Mouse (Mus musculus) layer of hippocampus, postnatal 25 days (tissue): ENCODE measurements at regions not wholly inside any gene's neighbourhood (a gene's known extent, or its start where the extent isn't known, plus 50 kb on each side); places are given as distances from the start of the nearest gene placed in this dataset.
"Not testable (repeated sequence)": the region's sequence is repeated elsewhere in the genome, so short reads cannot be mapped to it uniquely, and the experiment has no call there.

Experiments
- DNase-seq, 2 experiments: peaks; one replicate each; pipeline ENCODE4 v3.0.0; 2022; ENCODE audit warnings: mixed read lengths in 2 of 2, low spot score in 1 of 2; ENCODE audit errors: extremely low spot score in 1 of 2

- DNase-seq = no peak
Measured at GRCm38 (mm10) chr14:71115798-71116432, 516.3 kb upstream of the Fam160b2 start.

- no peak for DNase-seq
Measured at GRCm38 (mm10) chr14:71115095-71115797, 515.6 kb upstream of the Fam160b2 start.

GRCm38 (mm10) chr14:71113198-71113597, 513.6 kb upstream of the Fam160b2 start:
- no peak for DNase-seq

- no peak for DNase-seq
Measured at GRCm38 (mm10) chr14:71104617-71105016, 505.0 kb upstream of the Fam160b2 start.

- no peak for DNase-seq
Measured at GRCm38 (mm10) chr14:71103955-71104354, 504.3 kb upstream of the Fam160b2 start.

GRCm38 (mm10) chr14:71095661-71096422, 496.2 kb upstream of the Fam160b2 start:
- no peak for DNase-seq

- DNase-seq = no peak
Measured at GRCm38 (mm10) chr14:71092626-71093326, 493.1 kb upstream of the Fam160b2 start.

- DNase-seq = no peak
Measured at GRCm38 (mm10) chr14:71085721-71086120, 486.1 kb upstream of the Fam160b2 start.

GRCm38 (mm10) chr14:71082327-71082726, 482.7 kb upstream of the Fam160b2 start:
- no peak for DNase-seq

- DNase-seq = no peak
Measured at GRCm38 (mm10) chr14:71075671-71076070, 476.0 kb upstream of the Fam160b2 start.

- no peak for DNase-seq
Measured at GRCm38 (mm10) chr14:71074019-71074418, 474.4 kb upstream of the Fam160b2 start.

- no peak for DNase-seq
Measured at GRCm38 (mm10) chr14:71065669-71066068, 466.0 kb upstream of the Fam160b2 start.

- no peak for DNase-seq
Measured at GRCm38 (mm10) chr14:71056601-71057000, 457.0 kb upstream of the Fam160b2 start.

GRCm38 (mm10) chr14:71055480-71055879, 455.8 kb upstream of the Fam160b2 start:
- DNase-seq = no peak

- no peak for DNase-seq
Measured at GRCm38 (mm10) chr14:71053788-71054641, 454.4 kb upstream of the Fam160b2 start.

- DNase-seq = no peak
Measured at GRCm38 (mm10) chr14:71047096-71047495, 447.5 kb upstream of the Fam160b2 start.

- DNase-seq = not testable (repeated sequence)
Measured at GRCm38 (mm10) chr14:71043879-71044770, 444.5 kb upstream of the Fam160b2 start.

- no peak for DNase-seq
Measured at GRCm38 (mm10) chr14:71036620-71037019, 437.0 kb upstream of the Fam160b2 start.

- DNase-seq = no peak
Measured at GRCm38 (mm10) chr14:71033586-71033985, 434.0 kb upstream of the Fam160b2 start.
